Mouse (Mus musculus) adrenal gland, postnatal 36 days (tissue): Measurements from ENCODE around the gene Klhdc9. TPM values are rescaled to one million over a fixed set of nuclear protein-coding genes. Genes with fewer than 3 reads are reported as not detected.
A peak's percentile ranks its signal among the peaks of the same experiment; 100 is the strongest.

Source experiments
- DNase-seq, 2 experiments: peaks; one replicate each; pipeline ENCODE4 v3.0.0; 2021; ENCODE audit warnings: mixed read lengths in 1 of 2
- long read RNA-seq, 2 experiments: library from polyadenylated mRNA; stranded (forward); transcript quantifications; one replicate each; pipeline ENCODE4 v2.0.0; 2021; ENCODE audit warnings: borderline sequencing depth in 2 of 2
- total RNA-seq, 2 experiments: library from RNA; stranded (reverse); gene quantifications; 2 replicates each; pipeline ENCODE4 v1.2.3; 2021

The Klhdc9 gene
- 1 to 10 TPM in 1 of 2 experiments, under 1 TPM in 1; 0.96 to 4.4 TPM for total RNA-seq
- long read RNA-seq, experiment 1, transcript Klhdc9-201 (4 exons, 1,558 nt), result major isoform, 7 of 9 reads
- long read RNA-seq, experiment 1, partial matches to known transcripts, result 1 of 9 reads
- long read RNA-seq, experiment 1, other reads (novel, unspliced or antisense), result 1 of 9 reads
- long read RNA-seq, experiment 2, partial matches to known transcripts, result 0 of 2 reads
- long read RNA-seq, experiment 2, other reads (novel, unspliced or antisense), result 0 of 2 reads

GRCm38 (mm10) chr1:171360656-171361055 lies at the start of gene Klhdc9:
Gene Klhdc9 (minus strand): TSS chr1:171360798.
- peak; percentile 90 for DNase-seq

DNA sequence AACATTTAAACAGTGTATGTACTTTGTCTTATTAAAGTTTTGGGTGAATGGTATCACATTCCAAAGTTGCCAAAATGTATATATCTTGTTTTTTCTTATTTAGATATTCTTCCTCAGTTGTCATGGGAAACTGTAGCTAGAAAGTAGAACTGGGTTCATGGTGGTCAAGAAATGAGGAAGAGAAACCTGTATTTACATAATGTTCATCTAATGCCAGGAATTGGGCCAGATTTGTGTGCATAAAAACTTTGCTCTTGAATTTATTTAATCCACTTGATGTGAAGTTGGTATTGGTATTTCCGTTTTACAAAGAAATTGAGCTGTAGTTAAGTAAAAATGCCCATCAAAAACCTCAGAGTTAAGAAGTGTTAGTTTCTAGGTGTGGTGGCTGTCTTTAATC lies 49.6 kb upstream of the Klhdc9 start:
- DNase-seq, result no peak

- no peak for DNase-seq
These were observed 46.7 kb upstream of the Klhdc9 start for GRCm38 (mm10) chr1:171407263-171407662.

- no peak for DNase-seq
These were observed 42.4 kb upstream of the Klhdc9 start for GRCm38 (mm10) chr1:171402991-171403390.

DNA sequence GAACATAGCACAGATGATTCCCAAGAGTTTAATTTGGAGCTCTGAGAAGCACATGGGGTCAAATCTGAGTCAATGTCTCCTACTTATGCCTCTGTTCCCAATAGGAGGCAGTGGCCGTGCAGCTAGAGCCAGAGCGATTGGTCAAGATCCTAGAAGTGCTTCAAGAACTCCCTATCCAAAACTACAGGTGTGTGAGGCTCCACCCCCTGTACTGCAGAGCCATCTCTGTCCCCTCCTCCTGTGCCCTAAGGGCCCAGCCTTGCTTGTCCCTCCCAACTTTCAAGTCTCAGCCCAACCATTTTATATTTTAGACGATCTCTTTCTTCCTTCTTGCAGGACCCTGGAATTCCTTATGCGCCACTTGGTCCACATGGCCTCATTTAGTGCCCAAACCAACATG lies 41.2 kb upstream of the Klhdc9 start:
- no peak for DNase-seq

- DNase-seq, result no peak
These were observed 29.5 kb upstream of the Klhdc9 start for GRCm38 (mm10) chr1:171390101-171390500.

GRCm38 (mm10) chr1:171388376-171389102 lies 27.9 kb upstream of the Klhdc9 start, which contains the start of gene Arhgap30:
Gene Arhgap30 (plus strand): TSS chr1:171388954.
- peak; percentile 17 to 39 for DNase-seq

- no peak for DNase-seq
These were observed 26.5 kb upstream of the Klhdc9 start for GRCm38 (mm10) chr1:171387099-171387498.

- DNase-seq, result no peak
These were observed 24.6 kb upstream of the Klhdc9 start for GRCm38 (mm10) chr1:171385171-171385570.

DNA sequence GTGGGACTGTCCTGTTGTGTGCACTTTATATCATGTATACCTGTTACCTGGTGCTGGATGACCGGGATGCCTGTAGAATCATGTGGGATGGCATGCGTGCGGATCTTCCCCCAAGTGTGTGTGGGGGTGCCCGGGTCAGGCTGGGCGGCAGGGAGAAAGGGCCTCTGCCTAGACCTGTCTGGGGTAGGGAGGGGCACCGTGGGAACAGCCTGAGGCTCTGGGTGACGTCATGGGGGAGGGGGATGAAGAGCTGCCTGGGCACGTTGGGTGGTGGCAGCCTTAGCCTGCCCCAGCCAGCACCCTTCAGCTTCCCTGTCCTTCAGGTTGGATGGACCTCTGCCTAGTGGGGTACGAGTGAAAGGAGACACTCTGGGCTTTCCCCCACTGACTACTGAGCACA lies 23.8 kb upstream of the Klhdc9 start:
- no peak for DNase-seq

GRCm38 (mm10) chr1:171382096-171382620 lies 21.6 kb upstream of the Klhdc9 start:
- no peak for DNase-seq

DNA sequence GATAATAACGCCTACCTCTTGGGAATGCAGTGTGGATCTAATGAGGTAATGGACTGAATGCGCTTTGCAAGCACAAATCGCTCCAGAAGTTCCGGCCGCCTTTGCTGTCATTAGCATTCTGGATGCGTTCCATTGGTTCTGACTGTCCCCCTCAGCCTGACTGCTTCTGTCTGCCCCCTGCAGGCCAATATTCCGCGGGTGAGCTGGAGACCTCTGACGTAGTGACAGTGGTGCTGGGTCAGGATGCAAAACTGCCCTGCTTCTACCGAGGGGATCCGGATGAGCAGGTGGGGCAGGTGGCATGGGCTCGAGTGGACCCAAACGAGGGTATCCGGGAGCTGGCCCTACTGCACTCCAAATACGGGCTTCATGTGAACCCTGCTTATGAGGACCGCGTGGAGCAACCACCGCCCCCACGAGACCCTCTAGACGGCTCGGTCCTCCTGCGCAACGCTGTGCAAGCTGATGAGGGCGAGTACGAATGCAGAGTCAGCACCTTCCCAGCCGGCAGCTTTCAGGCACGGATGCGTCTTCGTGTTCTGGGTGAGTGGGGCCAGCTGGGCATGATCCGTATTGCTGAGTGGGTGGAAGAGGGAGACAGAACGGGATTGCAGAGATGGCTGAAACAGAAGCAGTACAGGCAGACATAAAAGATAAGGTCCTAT lies 19.5 kb upstream of the Klhdc9 start:
- DNase-seq, result peak; percentile 86

DNA sequence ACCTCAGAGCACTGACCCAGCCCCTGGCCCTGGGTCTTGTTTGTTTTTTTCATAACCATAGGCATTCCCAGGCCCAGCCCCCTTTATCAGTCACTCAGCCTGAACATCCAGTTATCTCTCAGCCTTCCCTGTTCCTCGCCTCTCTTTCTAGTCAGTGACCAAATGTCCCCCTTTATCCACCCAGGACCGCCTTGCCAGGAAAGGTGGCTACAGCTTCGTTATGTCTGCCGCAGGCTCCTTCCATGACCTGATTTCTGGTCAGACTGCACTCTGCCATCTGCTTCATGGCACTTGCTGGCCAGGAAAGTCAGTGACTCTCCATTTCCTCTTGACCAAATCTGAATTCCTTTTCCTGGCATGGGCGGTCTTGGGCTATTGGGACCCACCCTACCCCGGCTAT lies 17.7 kb upstream of the Klhdc9 start:
- DNase-seq, result no peak

GRCm38 (mm10) chr1:171375646-171376097 lies 15.1 kb upstream of the Klhdc9 start:
- DNase-seq, result no peak

GRCm38 (mm10) chr1:171373946-171374345 lies 13.3 kb upstream of the Klhdc9 start:
- no peak for DNase-seq

- DNase-seq, result no peak
These were observed 12.3 kb upstream of the Klhdc9 start for GRCm38 (mm10) chr1:171372880-171373279.

GRCm38 (mm10) chr1:171369845-171370556 lies 9.4 kb upstream of the Klhdc9 start, which contains the start of gene Nectin4:
Gene Nectin4 (plus strand): TSS chr1:171370099.
- DNase-seq, result no peak

DNA sequence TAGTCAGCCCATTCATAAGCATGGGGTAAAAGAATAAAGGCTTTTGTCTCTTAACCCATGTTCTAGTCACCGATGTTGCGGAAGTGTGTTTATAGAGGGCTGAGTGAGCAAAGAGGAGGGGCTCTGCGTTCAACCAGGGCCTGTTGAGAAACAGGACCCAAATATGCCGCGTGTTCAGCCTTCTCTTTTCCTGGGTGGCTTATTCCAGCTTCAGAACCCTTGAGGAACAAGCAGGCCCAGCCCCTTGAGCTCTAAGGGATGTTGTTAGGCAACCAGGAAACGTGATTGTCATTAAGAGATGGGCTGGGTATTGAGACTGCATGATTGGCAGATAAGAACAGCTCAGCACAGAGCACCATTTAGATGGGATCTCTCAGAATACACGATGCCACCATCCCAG lies 5.3 kb upstream of the Klhdc9 start:
- DNase-seq, result no peak

DNA sequence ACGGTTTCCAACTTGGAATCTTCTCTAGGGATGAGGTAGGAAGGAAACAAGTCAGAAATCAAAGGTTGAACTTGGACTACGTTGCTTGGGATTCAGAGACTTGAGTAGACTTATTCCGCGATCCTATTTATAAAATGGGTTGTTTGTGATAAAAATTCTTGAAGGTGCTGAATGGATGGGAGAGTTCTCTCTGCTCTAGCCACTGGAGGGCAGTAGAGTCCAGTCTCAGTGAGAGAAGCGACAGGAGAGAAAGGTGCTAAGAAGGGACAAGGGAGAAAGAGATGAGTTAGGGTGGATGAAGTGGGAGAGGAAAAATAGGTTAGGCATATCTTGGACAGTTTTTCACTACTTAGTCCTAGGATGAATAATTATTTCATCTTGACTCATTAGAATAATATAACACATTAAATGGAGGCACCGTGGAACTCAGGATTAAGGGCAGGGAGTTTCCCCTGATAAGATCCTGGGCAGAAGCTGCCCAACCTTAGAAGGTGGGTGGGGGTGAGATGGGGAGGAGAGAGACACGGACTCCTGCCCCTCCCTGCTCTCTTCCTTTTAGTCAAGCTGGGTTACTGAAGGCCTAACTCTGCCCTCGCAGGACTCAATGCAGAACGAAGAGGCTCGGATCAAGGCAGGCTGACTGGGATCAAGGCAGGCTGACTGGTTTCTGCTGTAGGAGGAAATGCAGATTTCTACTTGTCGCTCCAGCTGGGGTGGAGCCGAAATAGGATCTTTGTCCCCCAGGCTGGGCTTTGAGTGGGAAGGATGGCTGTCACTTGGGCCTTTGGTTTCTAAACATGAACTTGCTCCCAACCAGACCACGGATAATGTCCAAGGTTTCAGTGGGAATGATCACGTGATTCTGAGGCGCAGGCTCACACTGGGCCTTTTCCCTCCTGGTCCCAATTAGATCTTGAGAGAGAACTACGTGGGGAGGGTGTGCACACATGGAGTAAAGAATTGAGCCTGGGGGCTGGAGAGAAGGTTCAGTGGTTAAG lies 807 bp upstream of the Klhdc9 start:
- peak; percentile 69 to 82 for DNase-seq

DNA sequence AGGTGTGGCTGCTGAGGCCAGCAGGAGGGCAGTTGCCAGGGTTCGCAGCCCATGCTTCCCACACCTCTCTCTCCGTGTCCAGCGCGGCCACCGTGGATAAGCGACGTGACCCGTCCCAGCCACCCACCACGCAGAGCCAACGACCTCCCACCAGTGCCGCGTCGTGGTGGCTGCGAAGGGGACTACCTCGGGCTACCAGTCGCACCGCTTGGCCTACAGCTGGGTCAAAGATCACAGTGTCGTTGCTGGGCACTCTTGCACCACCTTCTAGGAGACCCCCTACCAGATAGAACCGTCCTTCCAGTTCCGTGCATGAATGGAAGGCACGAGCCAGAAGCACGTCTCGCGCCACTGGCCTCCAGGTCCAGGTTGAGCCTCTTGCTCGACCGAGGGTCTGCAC lies 345 bp downstream of the Klhdc9 start:
- DNase-seq, result peak; percentile 24 to 43

- no peak for DNase-seq
These were observed 2.2 kb downstream of the Klhdc9 start for GRCm38 (mm10) chr1:171358421-171358820.
